Comparison of ENCODE assay signal across 13 mouse cellular contexts in the genomic region with DNA sequence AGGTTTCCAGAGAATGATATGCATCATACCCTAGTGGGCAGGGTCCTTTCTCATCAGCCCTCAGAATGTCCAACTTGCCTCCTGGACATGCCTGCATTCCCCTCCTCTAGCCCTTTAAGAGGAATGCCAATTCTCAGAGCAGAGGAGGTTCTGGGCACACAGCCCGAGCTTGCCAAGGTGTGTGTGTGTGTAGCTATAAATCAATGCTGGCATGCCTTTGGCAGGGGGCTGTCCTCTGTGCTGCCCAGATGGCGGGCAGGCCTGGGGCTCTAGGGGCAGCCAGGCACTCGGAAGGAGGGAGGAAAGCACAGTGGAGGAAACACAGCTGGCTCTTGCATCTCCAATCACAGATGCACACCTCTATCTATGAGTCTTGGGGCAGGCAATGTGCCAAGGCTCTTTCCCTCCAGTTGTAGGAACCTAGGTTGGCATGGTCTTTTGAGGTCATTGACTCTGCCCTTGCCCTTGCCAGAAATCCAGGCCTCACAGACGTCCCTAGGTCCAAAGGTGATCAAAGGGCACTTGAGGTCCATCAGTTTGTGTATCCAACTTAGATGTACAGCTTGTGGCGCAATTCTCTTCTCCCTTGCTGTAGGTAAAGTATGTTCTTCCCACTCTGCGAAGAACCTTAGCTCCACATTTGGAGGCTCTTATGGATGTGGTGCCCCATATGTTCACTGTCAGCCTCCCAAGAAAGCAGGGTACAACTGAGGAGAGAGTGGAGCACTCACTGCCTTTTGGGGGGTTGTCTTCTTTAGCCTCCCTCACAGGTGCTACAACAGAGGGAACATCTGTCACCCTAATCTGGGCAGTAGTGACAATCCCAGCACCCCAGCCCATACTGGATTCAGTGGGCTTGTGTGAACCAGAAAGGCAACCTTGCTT.
DNase-seq lines count a peak whose midpoint lies in the region; ATAC-seq and TF ChIP-seq lines count a peak whose summit lies in the region.
"Had no signal": no experiment of that assay in that cellular context is flagged by ENCODE, and none has a peak within 500 bp of the region (broad histone marks: within the 10 kb centered on the region; RNA-seq: fewer than 3 reads in every experiment).

No protein-coding gene starts in this region.

- H3K4me3 ChIP-seq in gastrocnemius, adult 2 months, result no peak overlapping the region
- no peak overlapping the region for H3K4me3 ChIP-seq in neural tube, embryonic 13.5 days
- no peak overlapping the region for H3K4me3 ChIP-seq in hindbrain, postnatal 0 days (ENCODE audit: low read length)
- H3K4me3 ChIP-seq in layer of hippocampus, adult 2 months, result no peak overlapping the region
- H3K4me3 ChIP-seq: erythroblast, embryonic 14.5 days; limb, embryonic 12.5 days had no signal

- H3K9ac ChIP-seq in neural tube, embryonic 13.5 days, result 0 out of 2 replicates have a peak overlapping the region, but pooled peaks have one; percentile 38
- no peak overlapping the region for H3K9ac ChIP-seq in hindbrain, postnatal 0 days (replicated peaks; ENCODE audit: low read length)
- H3K9ac ChIP-seq: limb, embryonic 12.5 days had no signal

- ATAC-seq in neural tube, embryonic 13.5 days (ENCODE audit: low read depth), result peak; percentile 37; the same call in 1 of the 2 replicates
- ATAC-seq in hindbrain, postnatal 0 days, result 0 out of 2 replicates have a peak, but pooled peaks have one; percentile 6

- TF ChIP-seq CTCF in gastrocnemius, adult 2 months (IDR thresholded peaks at IDR 0.05), result no peak
- no peak for TF ChIP-seq CTCF in hindbrain, postnatal 0 days (IDR thresholded peaks at IDR 0.05; ENCODE audit: low read depth)
- TF ChIP-seq CTCF in layer of hippocampus, adult 2 months (conservative IDR thresholded peaks at IDR 0.05), result no peak

- 0 out of 2 replicates have a peak, but pooled peaks cover 4% of the 10 kb centered on the region for H3K36me3 ChIP-seq in neural tube, embryonic 13.5 days
- H3K36me3 ChIP-seq in hindbrain, postnatal 0 days (ENCODE audit: insufficient read depth, low read length), result no peaks in the 10 kb centered on the region
- H3K36me3 ChIP-seq: limb, embryonic 12.5 days had no signal

- no peaks in the 10 kb centered on the region for H3K27me3 ChIP-seq in neural tube, embryonic 13.5 days
- H3K27me3 ChIP-seq in hindbrain, postnatal 0 days (ENCODE audit: insufficient read depth, low read length), result 0 out of 2 replicates have a peak, but pooled peaks cover 4% of the 10 kb centered on the region

- intact Hi-C loops in gastrocnemius, adult 2 months (cut with DNase I), result no loop called here
- intact Hi-C loops in gastrocnemius, postnatal 36 days (cut with DNase I), result no loop called here

- H3K4me1 ChIP-seq in neural tube, embryonic 13.5 days (replicated peaks), result peaks cover 92% of the 10 kb centered on the region
- H3K4me1 ChIP-seq in hindbrain, postnatal 0 days (ENCODE audit: insufficient read depth, low read length), result peaks cover 27% of the 10 kb centered on the region

- H3K4me2 ChIP-seq in neural tube, embryonic 13.5 days, result no peak overlapping the region
- H3K4me2 ChIP-seq in hindbrain, postnatal 0 days (ENCODE audit: low read depth, low read length), result no peak overlapping the region
- H3K4me2 ChIP-seq: limb, embryonic 12.5 days; midbrain, embryonic 11.5 days had no signal

- WGBS in neural tube, embryonic 13.5 days, result 56% methylated on average over 6 of the region's 6 CpGs
- 47% methylated on average over 6 of the region's 6 CpGs for WGBS in hindbrain, postnatal 0 days

- DNase-seq in gastrocnemius, adult 2 months, result peak; percentile 50
- DNase-seq in gastrocnemius, postnatal 36 days, result no peak
- DNase-seq in neural tube, embryonic 10.5 days (ENCODE audit: extremely low spot score, low spot score), result no peak
- peak; percentile 68 for DNase-seq in hindbrain, postnatal 0 days (ENCODE audit: low spot score)
- peak; percentile 40 to 63 for DNase-seq in kidney, postnatal 4 days
- DNase-seq in cerebellum, postnatal 36 days, result no peak
- no peak for DNase-seq in layer of hippocampus, adult 2 months (ENCODE audit: low spot score in 2 of 2)
- DNase-seq: layer of hippocampus, adult 9-11 months; thymus, postnatal 36 days had no signal

- H3K9me3 ChIP-seq in neural tube, embryonic 13.5 days, result no peaks in the 10 kb centered on the region
- H3K9me3 ChIP-seq in hindbrain, postnatal 0 days (ENCODE audit: low read length), result no peaks in the 10 kb centered on the region
- H3K9me3 ChIP-seq: limb, embryonic 12.5 days had no signal

- H3K27ac ChIP-seq in gastrocnemius, adult 2 months, result peak overlapping the region; percentile 63
- peak overlapping the region; percentile 25; the same call in 1 of the 2 replicates for H3K27ac ChIP-seq in neural tube, embryonic 13.5 days (replicated peaks)
- no peak overlapping the region for H3K27ac ChIP-seq in hindbrain, postnatal 0 days
- no peak overlapping the region for H3K27ac ChIP-seq in layer of hippocampus, adult 2 months
- H3K27ac ChIP-seq: limb, embryonic 12.5 days had no signal

Comparison
In these comparisons a context has a peak if more than half of its experiments do, and no peak if none do; other contexts are left out.
1. DNase-seq: peak in gastrocnemius, adult 2 months (single experiment), hindbrain, postnatal 0 days (single experiment) and kidney, postnatal 4 days (2 of 2); none in gastrocnemius, postnatal 36 days (0 of 2), neural tube, embryonic 10.5 days (single experiment), cerebellum, postnatal 36 days (0 of 2) and layer of hippocampus, adult 2 months (0 of 2).
2. H3K27ac ChIP-seq: peak in gastrocnemius, adult 2 months (single experiment) and neural tube, embryonic 13.5 days (single experiment); none in hindbrain, postnatal 0 days (single experiment) and layer of hippocampus, adult 2 months (single experiment).